Mouse (Mus musculus): ENCODE results near the gene Pgpep1l. TPM values are rescaled to one million over a fixed set of nuclear protein-coding genes. Genes with fewer than 3 reads are reported as not detected.

The Pgpep1l gene
- polyA plus RNA-seq (2016; fragmentation: Nextera tagmentation; extraction: Ambion mirVana): not detected in 2 replicates

- Histone ChIP-seq H3K36me3 (no peaks in the 10 kb centered on the region), H3K4me2 (peak within 1 kb of the TSS; percentile 64), H3K9me3 (no peaks in the 10 kb centered on the region), H3K9ac (replicated peaks) (no peak within 1 kb of the TSS), H3K4me3 (replicated peaks) (peak within 1 kb of the TSS; percentile 34), H3K4me1 (replicated peaks) (peaks cover 43% of the 10 kb centered on the region), H3K27me3 (no peaks in the 10 kb centered on the region), H3K27ac (peak within 1 kb of the TSS; percentile 84)
- 8% methylated on average over 25 of the region's 25 CpGs for WGBS
- peak; percentile 80 for ATAC-seq (ENCODE audit: insufficient number of reproducible peaks, insufficient read depth, low FRiP score, low TSS enrichment, low read depth)
Observed at GRCm38 (mm10) chr7:68264028-68264453, at the start of gene Pgpep1l. Gene Pgpep1l (minus strand): TSS chr7:68264233.

- H3K4me2 ChIP-seq: peak overlapping the region; percentile 8; the same call in 1 of the 2 replicates
- H3K4me1 ChIP-seq (replicated peaks): peaks cover 29% of the 10 kb centered on the region
- no peaks in the 10 kb centered on the region for H3K9me3 ChIP-seq
- H3K27ac ChIP-seq: peak overlapping the region; percentile 56
- H3K4me3 ChIP-seq (replicated peaks): no peak overlapping the region
- no peaks in the 10 kb centered on the region for H3K27me3 ChIP-seq
- ATAC-seq (ENCODE audit: insufficient number of reproducible peaks, insufficient read depth, low FRiP score, low TSS enrichment, low read depth): no peak
- H3K36me3 ChIP-seq: no peaks in the 10 kb centered on the region
- H3K9ac ChIP-seq (replicated peaks): no peak overlapping the region
- WGBS: 40% methylated on average over 14 of the region's 14 CpGs
Observed at GRCm38 (mm10) chr7:68313038-68313782, 49.2 kb upstream of the Pgpep1l start.

GRCm38 (mm10) chr7:68312395-68312794, 48.4 kb upstream of the Pgpep1l start:
- no peaks in the 10 kb centered on the region for H3K36me3 ChIP-seq
- ATAC-seq (ENCODE audit: insufficient number of reproducible peaks, insufficient read depth, low FRiP score, low TSS enrichment, low read depth): no peak
- H3K9ac ChIP-seq (replicated peaks): no peak overlapping the region; the same call in 1 of the 2 replicates
- H3K4me3 ChIP-seq (replicated peaks): no peak overlapping the region
- 76% methylated on average over 5 of the region's 5 CpGs for WGBS
- H3K4me2 ChIP-seq: no peak overlapping the region
- peaks cover 29% of the 10 kb centered on the region for H3K4me1 ChIP-seq (replicated peaks)
- H3K27me3 ChIP-seq: no peaks in the 10 kb centered on the region
- peak overlapping the region; percentile 56 for H3K27ac ChIP-seq
- no peaks in the 10 kb centered on the region for H3K9me3 ChIP-seq

- no peak for ATAC-seq (ENCODE audit: insufficient number of reproducible peaks, insufficient read depth, low FRiP score, low TSS enrichment, low read depth)
- Histone ChIP-seq H3K9me3 (no peaks in the 10 kb centered on the region), H3K4me1 (replicated peaks) (peaks cover 35% of the 10 kb centered on the region), H3K9ac (replicated peaks) (no peak overlapping the region), H3K4me2 (no peak overlapping the region), H3K27me3 (no peaks in the 10 kb centered on the region), H3K27ac (peak overlapping the region; percentile 56), H3K36me3 (no peaks in the 10 kb centered on the region), H3K4me3 (replicated peaks) (no peak overlapping the region)
- 71% methylated on average over 6 of the region's 6 CpGs for WGBS
Observed at GRCm38 (mm10) chr7:68311469-68311868, 47.4 kb upstream of the Pgpep1l start.

GRCm38 (mm10) chr7:68306756-68307155, 42.7 kb upstream of the Pgpep1l start:
- ATAC-seq (ENCODE audit: insufficient number of reproducible peaks, insufficient read depth, low FRiP score, low TSS enrichment, low read depth): no peak
- Histone ChIP-seq H3K27me3 (no peaks in the 10 kb centered on the region), H3K9ac (replicated peaks) (no peak overlapping the region), H3K4me2 (no peak overlapping the region), H3K4me1 (replicated peaks) (peaks cover 46% of the 10 kb centered on the region), H3K4me3 (replicated peaks) (no peak overlapping the region), H3K36me3 (no peaks in the 10 kb centered on the region), H3K9me3 (no peaks in the 10 kb centered on the region), H3K27ac (no peak overlapping the region)
- WGBS: 93% methylated on average over 8 of the region's 8 CpGs

- no peaks in the 10 kb centered on the region for H3K27me3 ChIP-seq
- WGBS: 67% methylated on average over 11 of the region's 11 CpGs
- H3K4me3 ChIP-seq (replicated peaks): no peak overlapping the region
Observed at GRCm38 (mm10) chr7:68305781-68306575, 41.9 kb upstream of the Pgpep1l start.

GRCm38 (mm10) chr7:68303685-68304084, 39.7 kb upstream of the Pgpep1l start:
- H3K4me2 ChIP-seq: peak overlapping the region; percentile 33
- peak; percentile 52; the same call in 1 of the 2 replicates for ATAC-seq (ENCODE audit: insufficient number of reproducible peaks, insufficient read depth, low FRiP score, low TSS enrichment, low read depth)
- peaks cover 43% of the 10 kb centered on the region for H3K4me1 ChIP-seq (replicated peaks)
- H3K27ac ChIP-seq: peak overlapping the region; percentile 72
- H3K27me3 ChIP-seq: no peaks in the 10 kb centered on the region
- no peak overlapping the region for H3K9ac ChIP-seq (replicated peaks)
- WGBS: 14% methylated on average over 6 of the region's 6 CpGs
- no peaks in the 10 kb centered on the region for H3K9me3 ChIP-seq
- no peaks in the 10 kb centered on the region for H3K36me3 ChIP-seq
- H3K4me3 ChIP-seq (replicated peaks): no peak overlapping the region

More at GRCm38 (mm10) chr7:68305781-68306575, 41.9 kb upstream of the Pgpep1l start:
- H3K4me2 ChIP-seq: no peak overlapping the region
- H3K9me3 ChIP-seq: no peaks in the 10 kb centered on the region
- no peak overlapping the region for H3K9ac ChIP-seq (replicated peaks)
- ATAC-seq (ENCODE audit: insufficient number of reproducible peaks, insufficient read depth, low FRiP score, low TSS enrichment, low read depth): no peak
- H3K36me3 ChIP-seq: no peaks in the 10 kb centered on the region
- peaks cover 43% of the 10 kb centered on the region for H3K4me1 ChIP-seq (replicated peaks)
- H3K27ac ChIP-seq: 0 out of 2 replicates have a peak overlapping the region, but pooled peaks have one; percentile 62

- Histone ChIP-seq H3K4me2 (peak overlapping the region; percentile 45), H3K27ac (no peak overlapping the region), H3K9ac (replicated peaks) (no peak overlapping the region), H3K4me3 (replicated peaks) (peak overlapping the region; percentile 16; the same call in 1 of the 2 replicates), H3K9me3 (no peaks in the 10 kb centered on the region), H3K36me3 (no peaks in the 10 kb centered on the region), H3K27me3 (no peaks in the 10 kb centered on the region), H3K4me1 (replicated peaks) (peaks cover 40% of the 10 kb centered on the region)
- WGBS: 23% methylated on average over 18 of the region's 18 CpGs
- peak; percentile 45; the same call in 1 of the 2 replicates for ATAC-seq (ENCODE audit: insufficient number of reproducible peaks, insufficient read depth, low FRiP score, low TSS enrichment, low read depth)
Observed at GRCm38 (mm10) chr7:68302586-68303433, 38.8 kb upstream of the Pgpep1l start.

- Histone ChIP-seq H3K4me3 (replicated peaks) (no peak overlapping the region), H3K4me2 (no peak overlapping the region), H3K27me3 (no peaks in the 10 kb centered on the region), H3K36me3 (no peaks in the 10 kb centered on the region), H3K9ac (replicated peaks) (no peak overlapping the region), H3K27ac (no peak overlapping the region), H3K9me3 (no peaks in the 10 kb centered on the region), H3K4me1 (replicated peaks) (peaks cover 28% of the 10 kb centered on the region)
- no peak for ATAC-seq (ENCODE audit: insufficient number of reproducible peaks, insufficient read depth, low FRiP score, low TSS enrichment, low read depth)
- WGBS: 82% methylated on average over 7 of the region's 7 CpGs
Observed at GRCm38 (mm10) chr7:68301160-68301559, 37.1 kb upstream of the Pgpep1l start.

- no peaks in the 10 kb centered on the region for H3K9me3 ChIP-seq
- H3K4me3 ChIP-seq (replicated peaks): no peak overlapping the region
- ATAC-seq (ENCODE audit: insufficient number of reproducible peaks, insufficient read depth, low FRiP score, low TSS enrichment, low read depth): no peak
- H3K27me3 ChIP-seq: no peaks in the 10 kb centered on the region
- H3K36me3 ChIP-seq: no peaks in the 10 kb centered on the region
- H3K4me2 ChIP-seq: no peak overlapping the region
- H3K4me1 ChIP-seq (replicated peaks): peaks cover 21% of the 10 kb centered on the region
- 87% methylated on average over 13 of the region's 13 CpGs for whole genome bisulfite sequencing
- H3K27ac ChIP-seq: no peak overlapping the region
- H3K9ac ChIP-seq (replicated peaks): no peak overlapping the region
Observed at GRCm38 (mm10) chr7:68298381-68299076, 34.5 kb upstream of the Pgpep1l start.

Measured in limb, embryonic 12.5 days (tissue).